Mouse (Mus musculus) intestine, embryonic 16.5 days (tissue): Measurements from ENCODE around the gene Gas2l2. TPM values are rescaled to one million over a fixed set of nuclear protein-coding genes. Genes with fewer than 3 reads are reported as not detected.

ENCODE experiments used
- ATAC-seq: fragments of 200-750 bp; cut with Nextera tagmentation; 2 replicates; pipeline ENCODE4 v1.8.0; 2017; ENCODE audit warnings: moderate TSS enrichment, moderate library complexity
- H3K27ac ChIP-seq: fragments of 300-500 bp; sonication (generic); 2 replicates; pipeline ENCODE4 v1.5.1; 2014; ENCODE audit warnings: mild to moderate bottlenecking, low read length
- H3K27me3 ChIP-seq: fragments of 300-500 bp; sonication (generic); replicated peaks from 2 replicates; pipeline ENCODE4 v1.6.1; 2014; ENCODE audit warnings: low read length, control low read depth, mixed read lengths; ENCODE audit not compliant: control insufficient read depth, insufficient read depth
- H3K36me3 ChIP-seq: fragments of 300-500 bp; sonication (generic); 2 replicates; pipeline ENCODE4 v1.6.1; 2014; ENCODE audit warnings: low read length, control low read depth; ENCODE audit not compliant: control insufficient read depth, insufficient read depth
- H3K4me1 ChIP-seq: fragments of 300-500 bp; sonication (generic); 2 replicates; pipeline ENCODE4 v1.6.1; 2014; ENCODE audit warnings: low read length, control low read depth, mixed read lengths; ENCODE audit not compliant: control insufficient read depth, insufficient read depth
- H3K4me2 ChIP-seq: fragments of 300-500 bp; sonication (generic); 2 replicates; pipeline ENCODE4 v1.6.1; 2014; ENCODE audit warnings: low read depth, low read length, control low read depth
- H3K4me3 ChIP-seq: fragments of 300-500 bp; sonication (generic); 2 replicates; pipeline ENCODE4 v1.5.1; 2014; ENCODE audit warnings: mild to moderate bottlenecking, low read length
- H3K9ac ChIP-seq: fragments of 300-500 bp; sonication (generic); 2 replicates; pipeline ENCODE4 v1.6.1; 2014; ENCODE audit warnings: low read depth, low read length
- H3K9me3 ChIP-seq: fragments of 300-500 bp; sonication (generic); 2 replicates; pipeline ENCODE4 v1.6.1; 2016; ENCODE audit warnings: low read length, control low read depth; ENCODE audit not compliant: control insufficient read depth
- WGBS: fragments of 180-500 bp; shearing (Covaris S2); extraction: QIAGEN DNeasy Blood & Tissue Kit; methylation state at CpG from one replicate; pipeline ENCODE4 v1.1.7; 2014; 5-methylcytosine and 5-hydroxymethylcytosine counted together
- polyA plus RNA-seq: library from polyadenylated mRNA; unstranded; fragments of >200 nt; fragmentation: Nextera tagmentation; extraction: Ambion mirVana; gene quantifications from 2 replicates; pipeline ENCODE4 v1.2.1, GENCODE M21; 2015

The Gas2l2 gene
- polyA plus RNA-seq: 0.06 and 0.13 TPM in 2 replicates

GRCm38 (mm10) chr11:83429355-83429754 lies at the start of gene Gas2l2:
TSS of gene Gas2l2 (minus strand) at chr11:83429455.
- Histone ChIP-seq H3K36me3 (no peaks in the 10 kb centered on the region), H3K9me3 (no peaks in the 10 kb centered on the region), H3K4me1 (no peaks in the 10 kb centered on the region; the same call in 1 of the 2 replicates), H3K4me3 (no peak within 1 kb of the TSS), H3K9ac (no peak within 1 kb of the TSS), H3K4me2 (no peak within 1 kb of the TSS), H3K27me3 (peaks cover 11% of the 10 kb centered on the region), H3K27ac (no peak within 1 kb of the TSS)
- no peak for ATAC-seq
- 51% methylated on average over 5 of the region's 5 CpGs for WGBS

GRCm38 (mm10) chr11:83473235-83474016 lies 44.2 kb upstream of the Gas2l2 start:
- Histone ChIP-seq H3K9me3 (no peaks in the 10 kb centered on the region), H3K4me3 (peak overlapping the region; percentile 93), H3K4me2 (peak overlapping the region; percentile 72), H3K36me3 (no peaks in the 10 kb centered on the region), H3K4me1 (peaks cover 15% of the 10 kb centered on the region), H3K27me3 (no peaks in the 10 kb centered on the region), H3K9ac (peak overlapping the region; percentile 95), H3K27ac (peak overlapping the region; percentile 97)
- peak; percentile 82 for ATAC-seq
- under 1% methylated on average over 44 of the region's 52 CpGs for WGBS

DNA sequence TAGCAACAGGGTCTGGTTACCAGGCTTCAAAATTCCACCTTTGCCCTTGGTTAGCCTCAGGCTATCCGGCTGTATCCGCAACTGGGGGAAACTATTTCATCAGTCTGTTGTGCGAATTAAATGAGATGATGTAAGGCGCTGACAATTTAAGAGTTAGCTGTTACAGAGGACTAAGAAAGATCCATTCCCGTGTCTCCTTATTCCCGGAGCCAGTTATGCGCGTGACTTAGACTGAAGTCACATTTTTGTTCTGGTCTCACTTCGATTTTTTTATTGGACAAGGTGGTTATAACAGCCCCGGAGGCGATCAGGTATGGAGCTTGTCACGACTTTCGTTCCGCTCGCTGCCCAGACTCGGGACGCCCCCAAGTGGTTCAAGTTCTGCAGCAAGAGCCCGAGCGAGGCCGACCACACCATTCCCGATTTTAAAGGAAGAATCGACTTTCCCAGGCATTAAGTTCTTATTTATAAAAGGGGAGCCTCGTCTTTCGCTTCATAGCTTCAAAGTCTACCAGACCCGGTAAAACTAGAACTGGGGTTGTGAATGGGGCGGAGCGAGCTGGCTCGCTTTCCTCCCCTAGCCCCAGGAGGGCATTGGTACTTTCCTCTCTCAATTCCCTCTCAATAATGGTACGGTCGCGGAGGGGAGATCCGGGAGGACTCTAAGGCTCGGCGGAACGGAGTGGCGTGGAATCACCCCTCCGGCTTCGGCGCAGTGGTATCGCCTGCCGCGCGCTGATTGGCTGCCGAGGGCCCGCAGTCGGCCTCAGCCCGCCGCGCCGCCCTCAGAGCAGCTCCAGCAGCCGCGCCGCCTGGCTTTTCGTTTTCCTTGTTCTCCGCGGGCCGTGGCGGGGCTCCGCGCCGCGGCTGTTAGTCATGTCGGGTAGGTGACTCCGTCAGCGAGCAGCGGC lies 43.3 kb upstream of the Gas2l2 start, which contains the start of gene Taf15:
Taf15 (plus strand) TSS at position 763 of the 911 bp plus-strand sequence.
- Histone ChIP-seq H3K4me2 (peak within 1 kb of the TSS; percentile 72), H3K4me3 (peak within 1 kb of the TSS; percentile 93), H3K27me3 (no peaks in the 10 kb centered on the region), H3K4me1 (peaks cover 15% of the 10 kb centered on the region), H3K9me3 (no peaks in the 10 kb centered on the region), H3K9ac (peak within 1 kb of the TSS; percentile 95), H3K27ac (peak within 1 kb of the TSS; percentile 97), H3K36me3 (no peaks in the 10 kb centered on the region)
- WGBS: under 1% methylated on average over 66 of the region's 66 CpGs
- peak; percentile 96 for ATAC-seq

DNA sequence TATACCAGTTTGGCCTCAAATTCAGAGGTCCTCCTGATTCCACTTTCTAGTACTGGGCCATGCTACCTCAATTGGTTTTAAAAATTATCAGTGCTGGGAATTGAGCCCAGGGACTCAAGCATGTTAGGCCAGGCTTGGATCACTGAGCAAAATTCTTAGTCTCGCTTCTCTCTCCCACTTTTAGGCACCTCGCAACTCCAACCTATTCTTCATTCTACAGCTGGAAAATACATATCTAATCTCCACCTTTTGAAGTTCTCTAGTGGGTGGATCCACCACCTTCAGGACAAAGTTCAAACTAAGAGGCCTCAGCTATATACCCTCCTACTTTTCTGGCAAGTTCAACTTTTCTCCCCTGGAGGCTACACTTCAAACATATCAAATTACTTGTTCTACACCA lies 42.5 kb upstream of the Gas2l2 start:
- WGBS: 64% methylated on average over 2 of the region's 2 CpGs
- Histone ChIP-seq H3K9ac (peak overlapping the region; percentile 95), H3K36me3 (no peaks in the 10 kb centered on the region), H3K27me3 (no peaks in the 10 kb centered on the region), H3K9me3 (no peaks in the 10 kb centered on the region), H3K4me3 (peak overlapping the region; percentile 93), H3K27ac (peak overlapping the region; percentile 95), H3K4me1 (peaks cover 15% of the 10 kb centered on the region), H3K4me2 (peak overlapping the region; percentile 62)
- peak; percentile 31 for ATAC-seq

DNA sequence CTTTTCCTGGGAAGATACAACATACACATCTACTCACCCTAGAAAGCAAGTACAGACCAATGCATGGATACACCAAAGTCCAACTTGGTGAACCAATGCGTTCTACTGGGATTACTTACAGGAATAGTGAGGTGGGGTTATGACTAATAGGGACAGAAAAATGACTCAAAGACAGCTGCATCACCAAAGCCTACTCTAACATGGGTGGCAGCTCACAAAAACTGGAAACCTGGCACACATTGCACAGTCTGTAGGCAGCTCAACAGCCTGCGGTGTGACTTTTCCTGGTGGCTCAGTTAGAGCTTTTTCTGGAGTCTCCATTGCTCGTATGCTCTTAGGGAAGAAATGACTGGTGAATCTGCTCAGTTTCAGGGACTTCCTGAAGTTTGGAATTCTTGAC lies 39.5 kb upstream of the Gas2l2 start:
- no peak overlapping the region for H3K27ac ChIP-seq
- no peaks in the 10 kb centered on the region for H3K9me3 ChIP-seq
- peaks cover 4% of the 10 kb centered on the region; the same call in 1 of the 2 replicates for H3K27me3 ChIP-seq
- H3K4me2 ChIP-seq: no peak overlapping the region
- no peak overlapping the region for H3K9ac ChIP-seq
- H3K36me3 ChIP-seq: no peaks in the 10 kb centered on the region
- H3K4me3 ChIP-seq: no peak overlapping the region
- WGBS: 92% methylated on average over 3 of the region's 3 CpGs
- ATAC-seq: no peak
- peaks cover 9% of the 10 kb centered on the region for H3K4me1 ChIP-seq

- H3K27ac ChIP-seq: peak overlapping the region; percentile 9; the same call in 1 of the 2 replicates
- peak; percentile 18; the same call in 1 of the 2 replicates for ATAC-seq
Measured at GRCm38 (mm10) chr11:83467120-83467652, 37.9 kb upstream of the Gas2l2 start.

DNA sequence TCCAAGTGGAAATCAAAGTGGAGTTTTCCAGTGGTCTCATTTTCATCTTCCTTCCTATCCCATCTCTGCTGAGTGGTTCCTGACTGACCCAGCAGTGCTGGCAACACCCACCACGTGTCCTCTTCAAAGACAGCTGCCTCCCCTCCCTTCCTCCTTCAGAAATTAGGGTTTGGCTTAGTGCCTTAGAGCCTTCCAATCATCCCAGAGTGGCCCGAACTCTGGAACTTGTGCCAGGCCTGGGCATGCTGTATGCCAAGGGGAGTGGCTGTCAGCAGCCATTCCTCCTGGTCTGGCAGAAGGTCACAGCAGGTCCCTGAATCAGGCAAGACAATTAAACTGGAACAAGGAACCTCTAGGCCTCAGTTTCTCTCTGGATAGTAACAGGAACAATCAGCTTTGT lies 36.7 kb upstream of the Gas2l2 start:
- no peak for ATAC-seq
- peaks cover 5% of the 10 kb centered on the region; the same call in 1 of the 2 replicates for H3K27me3 ChIP-seq
- no peak overlapping the region for H3K9ac ChIP-seq
- WGBS: 35% methylated on average over 2 of the region's 2 CpGs
- no peak overlapping the region for H3K27ac ChIP-seq
- no peaks in the 10 kb centered on the region for H3K9me3 ChIP-seq
- H3K36me3 ChIP-seq: no peaks in the 10 kb centered on the region
- peaks cover 2% of the 10 kb centered on the region; the same call in 1 of the 2 replicates for H3K4me1 ChIP-seq
- no peak overlapping the region for H3K4me2 ChIP-seq
- H3K4me3 ChIP-seq: no peak overlapping the region

More at GRCm38 (mm10) chr11:83467120-83467652, 37.9 kb upstream of the Gas2l2 start:
- H3K9ac ChIP-seq: no peak overlapping the region
- H3K36me3 ChIP-seq: no peaks in the 10 kb centered on the region
- 37% methylated on average over 11 of the region's 11 CpGs for WGBS
- peaks cover 5% of the 10 kb centered on the region; the same call in 1 of the 2 replicates for H3K27me3 ChIP-seq
- H3K4me3 ChIP-seq: no peak overlapping the region
- no peak overlapping the region for H3K4me2 ChIP-seq
- peaks cover 11% of the 10 kb centered on the region for H3K4me1 ChIP-seq
- no peaks in the 10 kb centered on the region for H3K9me3 ChIP-seq

- no peak within 1 kb of the TSS for H3K27ac ChIP-seq
- H3K27me3 ChIP-seq: peaks cover 5% of the 10 kb centered on the region; the same call in 1 of the 2 replicates
- no peaks in the 10 kb centered on the region for H3K9me3 ChIP-seq
- WGBS: under 1% methylated on average over 42 of the region's 42 CpGs
- H3K9ac ChIP-seq: peak within 1 kb of the TSS; percentile 72
- peaks cover 7% of the 10 kb centered on the region for H3K4me1 ChIP-seq
- no peaks in the 10 kb centered on the region for H3K36me3 ChIP-seq
- peak; percentile 70 for ATAC-seq
- H3K4me2 ChIP-seq: peak within 1 kb of the TSS; percentile 96
- peak within 1 kb of the TSS; percentile 69 for H3K4me3 ChIP-seq
Measured at GRCm38 (mm10) chr11:83462711-83463244, 33.5 kb upstream of the Gas2l2 start, which contains the start of gene Mmp28. TSS of gene Mmp28 (minus strand) at chr11:83463071.
